Mouse (Mus musculus) lung, adult 18-20 months (tissue): ENCODE measurements around the gene Slx1b.

ENCODE experiments used
- DNase-seq, 2 experiments: peaks; one replicate each; pipeline ENCODE4 v3.0.0; 2022; ENCODE audit warnings: mixed read lengths in 2 of 2

Slx1b gene

GRCm38 (mm10) chr7:126672111-126672510, 23.5 kb downstream of the Slx1b start:
- DNase-seq = no peak

- peak; percentile 42 to 69 for DNase-seq
These were observed 25.4 kb downstream of the Slx1b start for GRCm38 (mm10) chr7:126670152-126670551.

- peak in 1 of 2 experiments; percentile 34 for DNase-seq
These were observed 27.1 kb downstream of the Slx1b start for GRCm38 (mm10) chr7:126668452-126668851.

- no peak for DNase-seq
These were observed 28.0 kb downstream of the Slx1b start for GRCm38 (mm10) chr7:126667495-126668090.

- DNase-seq = peak; percentile 50 to 59
These were observed 30.3 kb downstream of the Slx1b start for GRCm38 (mm10) chr7:126665269-126665668.

GRCm38 (mm10) chr7:126663646-126664045, 31.9 kb downstream of the Slx1b start:
- peak in 1 of 2 experiments; percentile 44 for DNase-seq

- no peak for DNase-seq
These were observed 35.8 kb downstream of the Slx1b start for GRCm38 (mm10) chr7:126659771-126660170.

GRCm38 (mm10) chr7:126657522-126657921, 38.1 kb downstream of the Slx1b start:
- DNase-seq = no peak

GRCm38 (mm10) chr7:126655695-126656094, 39.9 kb downstream of the Slx1b start:
- no peak for DNase-seq

GRCm38 (mm10) chr7:126653991-126654390, 41.6 kb downstream of the Slx1b start:
- no peak for DNase-seq

- DNase-seq = no peak
These were observed 44.7 kb downstream of the Slx1b start for GRCm38 (mm10) chr7:126650852-126651251.

- DNase-seq = peak; percentile 92 to 93
These were observed 46.1 kb downstream of the Slx1b start, which contains the start of gene Sgf29 for GRCm38 (mm10) chr7:126649231-126650051. Gene Sgf29, plus strand, starts transcription at chr7:126649309.

- no peak for DNase-seq
These were observed 47.1 kb downstream of the Slx1b start for GRCm38 (mm10) chr7:126648486-126648885.

- DNase-seq = no peak
These were observed 49.9 kb downstream of the Slx1b start for GRCm38 (mm10) chr7:126645708-126646107.

- DNase-seq = no peak
These were observed 50.7 kb downstream of the Slx1b start for GRCm38 (mm10) chr7:126644914-126645313.

GRCm38 (mm10) chr7:126644345-126644744, 51.2 kb downstream of the Slx1b start:
- no peak for DNase-seq

- DNase-seq = peak; percentile 38 to 49
These were observed 52.4 kb downstream of the Slx1b start for GRCm38 (mm10) chr7:126643244-126643617.

- no peak for DNase-seq
These were observed 52.9 kb downstream of the Slx1b start for GRCm38 (mm10) chr7:126642545-126643243.
